Mouse (Mus musculus): ENCODE data around the gene Abcf2. TPM values are rescaled to one million over a fixed set of nuclear protein-coding genes. Genes with fewer than 3 reads are reported as not detected.

The Abcf2 gene
- total RNA-seq, 2 experiments from 2014 or later, result 45.4 to 113 TPM

- no peak for ATAC-seq (replicated peaks; ENCODE audit: poor library complexity)
Observed at GRCm38 (mm10) chr5:24535731-24536130, 41.5 kb downstream of the Abcf2 start.

DNA sequence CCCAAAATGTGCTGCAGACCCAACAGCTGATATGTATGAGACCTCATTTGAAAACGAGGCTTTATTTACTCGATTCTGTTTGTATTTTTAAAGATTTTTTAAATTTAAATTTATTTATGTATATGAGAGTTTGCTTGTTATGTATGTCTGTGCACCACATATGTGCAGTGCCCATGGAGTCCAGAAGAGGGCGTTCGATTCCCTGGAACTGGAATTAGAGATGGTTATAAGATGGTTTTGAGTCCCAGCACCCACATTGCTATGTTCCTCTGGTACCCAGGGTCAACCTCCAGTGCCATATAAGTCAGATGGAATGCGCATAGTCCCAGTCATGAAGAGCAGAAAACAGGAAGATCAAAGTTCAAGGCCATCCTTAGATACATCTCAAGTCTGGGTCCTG, 43.0 kb downstream of the Abcf2 start:
- ATAC-seq (replicated peaks; ENCODE audit: poor library complexity), result no peak

- no peak for ATAC-seq (replicated peaks; ENCODE audit: poor library complexity)
Observed at GRCm38 (mm10) chr5:24533391-24533790, 43.9 kb downstream of the Abcf2 start.

- peak; percentile 99 for ATAC-seq (replicated peaks; ENCODE audit: poor library complexity)
Observed at GRCm38 (mm10) chr5:24530042-24530689, 47.1 kb downstream of the Abcf2 start.

- no peak for ATAC-seq (replicated peaks; ENCODE audit: poor library complexity)
Observed at GRCm38 (mm10) chr5:24527780-24528179, 49.5 kb downstream of the Abcf2 start.

DNA sequence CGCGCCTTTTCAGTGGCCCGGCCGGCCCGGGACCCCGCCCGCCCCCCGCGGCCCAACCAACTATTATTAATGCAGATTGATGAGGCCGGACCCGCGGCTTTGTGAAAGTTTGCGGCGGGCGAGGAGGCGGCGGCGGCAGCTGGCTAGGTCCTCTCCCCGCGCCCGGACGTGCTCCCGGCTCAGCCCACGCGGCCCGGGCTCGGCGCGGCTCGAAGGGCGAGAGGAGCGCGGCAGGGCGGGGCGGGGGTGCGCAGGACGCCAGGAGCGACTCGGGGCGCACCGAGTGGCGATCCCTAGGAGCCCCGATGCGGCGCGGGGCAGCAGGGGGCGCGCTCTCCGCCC, 50.4 kb downstream of the Abcf2 start, which contains the start of gene Gbx1:
Gbx1 (minus strand) TSS at position 314 of the 342 bp plus-strand sequence.
- ATAC-seq (replicated peaks; ENCODE audit: poor library complexity), result 0 out of 2 replicates have a peak, but pooled peaks have one; percentile 16

GRCm38 (mm10) chr5:24526190-24526888, 50.9 kb downstream of the Abcf2 start:
- no peak for ATAC-seq (replicated peaks; ENCODE audit: poor library complexity)

GRCm38 (mm10) chr5:24525360-24526189, 51.7 kb downstream of the Abcf2 start:
- no peak for ATAC-seq (replicated peaks; ENCODE audit: poor library complexity)

- ATAC-seq (replicated peaks; ENCODE audit: poor library complexity), result 0 out of 2 replicates have a peak, but pooled peaks have one; percentile 37
Observed at GRCm38 (mm10) chr5:24524522-24524921, 52.7 kb downstream of the Abcf2 start.

- ATAC-seq (replicated peaks; ENCODE audit: poor library complexity), result no peak
Observed at GRCm38 (mm10) chr5:24523806-24524205, 53.5 kb downstream of the Abcf2 start.

DNA sequence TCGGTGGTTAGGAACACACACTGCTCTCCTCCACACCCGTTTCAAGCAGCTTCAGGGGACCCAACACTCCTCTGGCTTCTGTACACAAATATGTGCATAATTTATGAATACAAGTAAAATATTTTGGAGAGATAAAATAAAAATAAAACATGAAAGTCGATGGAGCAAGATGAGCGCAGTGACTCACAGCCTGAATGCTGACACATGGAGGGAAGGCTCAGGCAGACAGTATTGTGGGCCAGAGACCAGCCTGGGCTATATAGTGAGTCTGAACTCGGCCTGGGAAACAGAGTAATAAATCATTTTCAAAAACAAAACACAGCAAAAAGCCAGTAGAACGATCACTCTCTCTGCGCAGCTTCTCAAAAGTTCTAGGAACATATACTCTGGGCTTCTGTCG, 55.9 kb downstream of the Abcf2 start:
- ATAC-seq (replicated peaks; ENCODE audit: poor library complexity), result no peak

Other genes starting within 250 kb of the Abcf2 start
- not detected in 2 replicates for gene Kcnh2, start 225.9 kb downstream of the Abcf2 start, total RNA-seq (2015)
- 0.12 TPM in 1 of 2 replicates, not detected in the other for gene Kcnh2, start 225.9 kb downstream of the Abcf2 start, total RNA-seq (2017)
- gene Nos3, start 212.7 kb downstream of the Abcf2 start, total RNA-seq (2015), result 0.12 TPM in 1 of 2 replicates, not detected in the other
- not detected in 2 replicates for gene Nos3, start 212.7 kb downstream of the Abcf2 start, total RNA-seq (2017)
- 0.90 and 1.9 TPM in 2 replicates for gene Atg9b, start 185.3 kb downstream of the Abcf2 start, total RNA-seq (2015)
- 2.6 and 3.5 TPM in 2 replicates for gene Atg9b, start 185.3 kb downstream of the Abcf2 start, total RNA-seq (2017)
- gene Abcb8, start 183.8 kb downstream of the Abcf2 start, total RNA-seq (2015), result 23.5 and 30.9 TPM in 2 replicates
- 12.2 and 18.1 TPM in 2 replicates for gene Abcb8, start 183.8 kb downstream of the Abcf2 start, total RNA-seq (2017)
- 0.12 and 0.15 TPM in 2 replicates for gene Asic3, start 164.1 kb downstream of the Abcf2 start, total RNA-seq (2015)
- 0.20 TPM in 1 of 2 replicates, not detected in the other for gene Asic3, start 164.1 kb downstream of the Abcf2 start, total RNA-seq (2017)
- 20.0 TPM in 2 replicates for gene Cdk5, start 153.9 kb downstream of the Abcf2 start, total RNA-seq (2015)
- gene Cdk5, start 153.9 kb downstream of the Abcf2 start, total RNA-seq (2017), result 16.2 and 30.1 TPM in 2 replicates
- 11.4 and 13.1 TPM in 2 replicates for gene Slc4a2, start 153.6 kb downstream of the Abcf2 start, total RNA-seq (2015)
- gene Slc4a2, start 153.6 kb downstream of the Abcf2 start, total RNA-seq (2017), result 19.0 and 24.1 TPM in 2 replicates
- gene Fastk, start 132.2 kb downstream of the Abcf2 start, total RNA-seq (2015), result 35.7 and 44.6 TPM in 2 replicates
- gene Fastk, start 132.2 kb downstream of the Abcf2 start, total RNA-seq (2017), result 17.4 and 25.7 TPM in 2 replicates
- 7.3 and 7.7 TPM in 2 replicates for gene Tmub1, start 129.6 kb downstream of the Abcf2 start, total RNA-seq (2015)
- gene Tmub1, start 129.6 kb downstream of the Abcf2 start, total RNA-seq (2017), result 13.7 and 14.9 TPM in 2 replicates
- gene Agap3, start 125.3 kb downstream of the Abcf2 start, total RNA-seq (2015), result 11.4 and 14.1 TPM in 2 replicates
- gene Agap3, start 125.3 kb downstream of the Abcf2 start, total RNA-seq (2017), result 19.8 and 25.0 TPM in 2 replicates
- not detected in 2 replicates for gene Gbx1, start 50.3 kb downstream of the Abcf2 start, total RNA-seq (2015)
- not detected in 2 replicates for gene Gbx1, start 50.3 kb downstream of the Abcf2 start, total RNA-seq (2017)
- gene Asb10, start 36.5 kb downstream of the Abcf2 start, total RNA-seq (2015), result not detected in 2 replicates
- not detected in 2 replicates for gene Asb10, start 36.5 kb downstream of the Abcf2 start, total RNA-seq (2017)
- gene 4931409K22Rik, start 20.7 kb downstream of the Abcf2 start, total RNA-seq (2015), result not detected in 2 replicates
- not detected in 2 replicates for gene 4931409K22Rik, start 20.7 kb downstream of the Abcf2 start, total RNA-seq (2017)
- 4.7 and 5.9 TPM in 2 replicates for gene Chpf2, start 9.3 kb upstream of the Abcf2 start, total RNA-seq (2015)
- 12.4 and 35.1 TPM in 2 replicates for gene Chpf2, start 9.3 kb upstream of the Abcf2 start, total RNA-seq (2017)
- gene Smarcd3, start 46.9 kb upstream of the Abcf2 start, total RNA-seq (2015), result not detected in 2 replicates
- gene Smarcd3, start 46.9 kb upstream of the Abcf2 start, total RNA-seq (2017), result 0.08 TPM in 1 of 2 replicates, not detected in the other
- gene Nub1, start 108.1 kb upstream of the Abcf2 start, total RNA-seq (2015), result 21.6 and 26.5 TPM in 2 replicates
- 33.2 and 40.2 TPM in 2 replicates for gene Nub1, start 108.1 kb upstream of the Abcf2 start, total RNA-seq (2017)
- 0.07 and 0.64 TPM in 2 replicates for gene Wdr86, start 153.3 kb upstream of the Abcf2 start, total RNA-seq (2015)
- 0.95 TPM in 1 of 2 replicates, not detected in the other for gene Wdr86, start 153.3 kb upstream of the Abcf2 start, total RNA-seq (2017)
- not detected in 2 replicates for gene Crygn, start 180.5 kb upstream of the Abcf2 start, total RNA-seq (2015)
- gene Crygn, start 180.5 kb upstream of the Abcf2 start, total RNA-seq (2017), result not detected in 2 replicates